Mouse (Mus musculus) liver, embryonic 11.5 days (tissue): Measurements from ENCODE around the gene Prg2. TPM values are rescaled to one million over a fixed set of nuclear protein-coding genes. Genes with fewer than 3 reads are reported as not detected.

ENCODE experiments used
- ATAC-seq: fragments of 200-750 bp; cut with Nextera tagmentation; replicated peaks from 2 replicates; pipeline ENCODE4 v1.8.0; 2017; ENCODE audit warnings: moderate number of reproducible peaks, mild to moderate bottlenecking, moderate TSS enrichment, moderate library complexity; ENCODE audit not compliant: low FRiP score
- DNase-seq: peaks from one replicate; pipeline ENCODE4 v3.0.0-alpha.2; 2017; ENCODE audit warnings: low spot score
- H3K27ac ChIP-seq: fragments of 300-500 bp; sonication (generic); 2 replicates; pipeline ENCODE4 v1.5.1; 2014; ENCODE audit warnings: mild to moderate bottlenecking, low read depth, low read length, control low read depth
- H3K27me3 ChIP-seq: fragments of 300-500 bp; sonication (generic); replicated peaks from 2 replicates; pipeline ENCODE4 v1.6.1; 2014; ENCODE audit warnings: low read length, mixed read lengths; ENCODE audit not compliant: control insufficient read depth, insufficient read depth
- H3K36me3 ChIP-seq: fragments of 300-500 bp; sonication (generic); 2 replicates; pipeline ENCODE4 v1.6.1; 2014; ENCODE audit warnings: mild to moderate bottlenecking, low read length, moderate library complexity, mixed read lengths; ENCODE audit not compliant: control insufficient read depth, insufficient read depth
- H3K4me1 ChIP-seq: fragments of 300-500 bp; sonication (generic); replicated peaks from 2 replicates; pipeline ENCODE4 v1.6.1; 2014; ENCODE audit warnings: low read length, mixed read lengths; ENCODE audit not compliant: control insufficient read depth, insufficient read depth
- H3K4me2 ChIP-seq: fragments of 300-500 bp; sonication (generic); 2 replicates; pipeline ENCODE4 v1.6.1; 2014; ENCODE audit warnings: mild to moderate bottlenecking, control low read depth, moderate library complexity
- H3K4me3 ChIP-seq: fragments of 300-500 bp; sonication (generic); 2 replicates; pipeline ENCODE4 v1.5.1; 2014; ENCODE audit warnings: low read depth, low read length, control low read depth
- H3K9ac ChIP-seq: fragments of 300-500 bp; sonication (generic); 2 replicates; pipeline ENCODE4 v1.6.1; 2014; ENCODE audit warnings: low read depth, low read length, control low read depth
- H3K9me3 ChIP-seq: fragments of 300-500 bp; sonication (generic); 2 replicates; pipeline ENCODE4 v1.6.1; 2016; ENCODE audit warnings: low read length, inconsistent platforms, mixed read lengths; ENCODE audit not compliant: control insufficient read depth
- WGBS: fragments of 180-500 bp; shearing (Covaris S2); extraction: QIAGEN DNeasy Blood & Tissue Kit; methylation state at CpG from one replicate; pipeline ENCODE4 v1.1.7; 2014; 5-methylcytosine and 5-hydroxymethylcytosine counted together
- polyA plus RNA-seq: library from polyadenylated mRNA; unstranded; fragments of >200 nt; fragmentation: Nextera tagmentation; extraction: Ambion mirVana; gene quantifications from 2 replicates; pipeline ENCODE4 v1.2.1, GENCODE M21; 2014

The Prg2 gene
- polyA plus RNA-seq, 1 experiment from 2014 or later = 67.2 TPM

GRCm38 (mm10) chr2:85029897-85030296, 49.6 kb downstream of the Prg2 start:
- no peaks in the 10 kb centered on the region for H3K9me3 ChIP-seq
- 54% methylated on average over 6 of the region's 6 CpGs for WGBS
- peaks cover 12% of the 10 kb centered on the region for H3K27me3 ChIP-seq
- ATAC-seq (no peak), DNase-seq (no peak)
- H3K4me2 ChIP-seq = no peak overlapping the region
- no peak overlapping the region for H3K9ac ChIP-seq
- no peaks in the 10 kb centered on the region for H3K4me1 ChIP-seq
- no peak overlapping the region for H3K4me3 ChIP-seq
- H3K36me3 ChIP-seq = no peaks in the 10 kb centered on the region
- no peak overlapping the region for H3K27ac ChIP-seq

GRCm38 (mm10) chr2:85030989-85031388, 50.7 kb downstream of the Prg2 start:
- Histone ChIP-seq H3K4me3 (no peak overlapping the region), H3K9ac (no peak overlapping the region), H3K36me3 (no peaks in the 10 kb centered on the region), H3K27me3 (peaks cover 16% of the 10 kb centered on the region), H3K9me3 (no peaks in the 10 kb centered on the region), H3K4me1 (0 out of 2 replicates have a peak, but pooled peaks cover 1% of the 10 kb centered on the region), H3K4me2 (no peak overlapping the region), H3K27ac (no peak overlapping the region)
- 49% methylated on average over 6 of the region's 6 CpGs for WGBS
- no peak for DNase-seq
- ATAC-seq = no peak

GRCm38 (mm10) chr2:85033121-85033520, 52.9 kb downstream of the Prg2 start:
- no peaks in the 10 kb centered on the region for H3K9me3 ChIP-seq
- H3K36me3 ChIP-seq = no peaks in the 10 kb centered on the region
- H3K4me2 ChIP-seq = no peak overlapping the region
- H3K27ac ChIP-seq = no peak overlapping the region
- no peak overlapping the region for H3K9ac ChIP-seq
- no peak for DNase-seq
- ATAC-seq = no peak
- H3K4me3 ChIP-seq = no peak overlapping the region
- peaks cover 5% of the 10 kb centered on the region for H3K4me1 ChIP-seq
- peaks cover 16% of the 10 kb centered on the region for H3K27me3 ChIP-seq
- WGBS = 69% methylated on average over 2 of the region's 2 CpGs

Other genes with a start within 250 kb of the Prg2 start
- gene Ypel4, start 246.4 kb upstream of the Prg2 start, polyA plus RNA-seq = 11.4 and 14.2 TPM in 2 replicates
- 2.9 and 3.3 TPM in 2 replicates for gene Gm19426, start 236.8 kb upstream of the Prg2 start, polyA plus RNA-seq
- gene Serping1, start 205.0 kb upstream of the Prg2 start, polyA plus RNA-seq = 38.4 and 43.2 TPM in 2 replicates
- gene Ube2l6, start 181.6 kb upstream of the Prg2 start, polyA plus RNA-seq = 112 and 114 TPM in 2 replicates
- 0.25 TPM in 1 of 2 replicates, not detected in the other for gene Smtnl1, start 157.8 kb upstream of the Prg2 start, polyA plus RNA-seq
- gene Timm10, start 153.5 kb upstream of the Prg2 start, polyA plus RNA-seq = 84.3 and 84.5 TPM in 2 replicates
- gene Slc43a1, start 141.6 kb upstream of the Prg2 start, polyA plus RNA-seq = 83.2 and 101 TPM in 2 replicates
- 0.66 and 1.2 TPM in 2 replicates for gene Rtn4rl2, start 93.8 kb upstream of the Prg2 start, polyA plus RNA-seq
- gene Slc43a3, start 43.9 kb upstream of the Prg2 start, polyA plus RNA-seq = 107 and 111 TPM in 2 replicates
- gene Prg3, start 7.8 kb downstream of the Prg2 start, polyA plus RNA-seq = 10.2 and 16.7 TPM in 2 replicates
- gene Ssrp1, start 56.8 kb downstream of the Prg2 start, polyA plus RNA-seq = 338 and 381 TPM in 2 replicates
- gene P2rx3, start 57.0 kb downstream of the Prg2 start, polyA plus RNA-seq = 0.95 and 1.1 TPM in 2 replicates
- gene Tnks1bp1, start 67.6 kb downstream of the Prg2 start, polyA plus RNA-seq = 3.4 and 3.7 TPM in 2 replicates
- 12.7 and 14.4 TPM in 2 replicates for gene Aplnr, start 155.8 kb downstream of the Prg2 start, polyA plus RNA-seq
- 0.32 and 0.51 TPM in 2 replicates for gene Lrrc55, start 216.7 kb downstream of the Prg2 start, polyA plus RNA-seq